Comparison of ENCODE assay signal across 28 mouse cellular contexts in the genomic region with DNA sequence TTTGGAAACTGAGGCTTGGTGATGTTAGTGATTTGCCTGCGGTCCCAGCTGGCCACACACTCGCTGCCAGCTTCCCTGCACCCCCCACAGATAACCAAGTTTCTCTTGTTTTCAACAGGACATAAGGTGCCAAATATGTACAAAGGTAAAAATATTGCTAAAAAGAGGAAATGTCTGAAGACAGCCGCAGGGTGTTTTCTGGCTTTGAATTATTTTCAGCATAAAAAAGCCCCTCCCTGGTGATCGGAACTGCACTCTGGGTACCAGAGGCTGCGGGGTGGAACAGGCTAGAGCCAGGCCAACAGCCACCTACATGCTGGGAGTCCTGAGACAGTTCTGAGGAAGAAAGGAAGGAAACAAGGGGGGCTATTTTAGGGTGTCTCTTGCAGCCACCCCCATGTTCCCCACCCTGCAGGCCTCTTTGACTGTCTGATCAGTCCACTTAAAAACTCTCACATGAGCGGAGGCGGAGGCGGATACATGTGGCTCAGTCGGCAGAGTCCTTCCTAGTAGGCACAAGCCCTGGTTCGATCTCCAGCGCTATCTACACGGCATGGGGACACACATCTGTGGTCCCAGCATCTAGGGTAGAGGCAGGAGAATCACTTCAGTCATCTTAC. TPM values are rescaled to one million over a fixed set of nuclear protein-coding genes. Genes with fewer than 3 reads are reported as not detected.
DNase-seq lines count a peak whose midpoint lies in the region; ATAC-seq lines count a peak whose summit lies in the region.
"Had no signal": no experiment of that assay in that cellular context is flagged by ENCODE, and none has a peak within 500 bp of the region (broad histone marks: within the 10 kb centered on the region; RNA-seq: fewer than 3 reads in every experiment).

No protein-coding gene starts in this region.

- DNase-seq in heart, adult 11 months, result peak; percentile 86
- no peak for DNase-seq in heart, postnatal 36 days
- DNase-seq in A20 (ENCODE audit: low read depth, low spot score), result peak; percentile 91
- peak; percentile 90 to 91 for DNase-seq in spleen, postnatal 36 days (ENCODE audit: low spot score in 2 of 2)
- DNase-seq in adrenal gland, postnatal 36 days, result no peak
- DNase-seq: adrenal gland, postnatal 25 days; cerebellum, adult 2 months; cerebellum, postnatal 14 days; forebrain, postnatal 0 days; heart, postnatal 10 days; kidney, adult 8-10 months; kidney, postnatal 10 days; lung, embryonic 14.5 days; lung, postnatal 4 days had no signal

- H3K9me3 ChIP-seq in liver, embryonic 12.5 days (replicated peaks), result no peaks in the 10 kb centered on the region
- H3K9me3 ChIP-seq: heart, embryonic 13.5 days; intestine, embryonic 15.5 days; limb, embryonic 10.5 days; limb, embryonic 15.5 days; megakaryocyte, embryonic 14.5 days; midbrain, embryonic 12.5 days; neural tube, embryonic 13.5 days; stomach, embryonic 15.5 days had no signal

- no peaks in the 10 kb centered on the region for H3K4me1 ChIP-seq in liver, embryonic 12.5 days
- H3K4me1 ChIP-seq: heart, embryonic 13.5 days; intestine, embryonic 15.5 days; midbrain, embryonic 12.5 days; neural tube, embryonic 13.5 days; stomach, embryonic 15.5 days had no signal

- H3K36me3 ChIP-seq in liver, embryonic 12.5 days, result no peaks in the 10 kb centered on the region
- H3K36me3 ChIP-seq: heart, embryonic 13.5 days; intestine, embryonic 15.5 days; limb, embryonic 10.5 days; limb, embryonic 15.5 days; midbrain, embryonic 12.5 days; neural tube, embryonic 13.5 days; stomach, embryonic 15.5 days had no signal

- no peak overlapping the region for H3K4me3 ChIP-seq in liver, embryonic 12.5 days
- H3K4me3 ChIP-seq: erythroblast, embryonic 14.5 days; heart, embryonic 13.5 days; intestine, embryonic 15.5 days; limb, embryonic 10.5 days; limb, embryonic 15.5 days; megakaryocyte, embryonic 14.5 days; midbrain, embryonic 12.5 days; neural tube, embryonic 13.5 days; stomach, embryonic 15.5 days had no signal

- no peaks in the 10 kb centered on the region; the same call in 1 of the 2 replicates for H3K27me3 ChIP-seq in liver, embryonic 12.5 days (replicated peaks)
- H3K27me3 ChIP-seq: heart, embryonic 13.5 days; intestine, embryonic 15.5 days; limb, embryonic 15.5 days; midbrain, embryonic 12.5 days; neural tube, embryonic 13.5 days; stomach, embryonic 15.5 days had no signal

- no peak overlapping the region for H3K27ac ChIP-seq in liver, embryonic 12.5 days
- H3K27ac ChIP-seq: heart, embryonic 13.5 days; hindbrain, postnatal 0 days; intestine, embryonic 15.5 days; limb, embryonic 10.5 days; limb, embryonic 15.5 days; liver, embryonic 14.5 days; midbrain, embryonic 12.5 days; neural tube, embryonic 13.5 days; stomach, embryonic 15.5 days had no signal

- WGBS in liver, embryonic 12.5 days (ENCODE audit: insufficient replicate concordance), result 72% methylated on average over 12 of the region's 12 CpGs

- intact Hi-C loops in heart, postnatal 36 days (cut with DNase I), result no loop called here

- no peak overlapping the region for H3K9ac ChIP-seq in liver, embryonic 12.5 days
- H3K9ac ChIP-seq: forebrain, postnatal 0 days; heart, embryonic 13.5 days; intestine, embryonic 15.5 days; limb, embryonic 15.5 days; liver, embryonic 14.5 days; lung, embryonic 14.5 days; midbrain, embryonic 12.5 days; neural tube, embryonic 13.5 days; stomach, embryonic 15.5 days had no signal

- 0 out of 2 replicates have a peak, but pooled peaks have one; percentile 16 for ATAC-seq in monocyte, adult 5-6 weeks (replicated peaks; ENCODE audit: insufficient number of reproducible peaks, low FRiP score, low TSS enrichment, poor library complexity, severe bottlenecking)
- no peak for ATAC-seq in liver, embryonic 12.5 days
- ATAC-seq: forebrain, postnatal 0 days; hindbrain, postnatal 0 days; intestine, embryonic 15.5 days had no signal

- no peak overlapping the region for H3K4me2 ChIP-seq in liver, embryonic 12.5 days
- H3K4me2 ChIP-seq: heart, embryonic 13.5 days; intestine, embryonic 15.5 days; limb, embryonic 15.5 days; lung, embryonic 14.5 days; midbrain, embryonic 12.5 days; neural tube, embryonic 13.5 days; stomach, embryonic 15.5 days had no signal

RNA-seq across cellular contexts. Expression of a gene that starts 26.8 kb away (rescaled TPM):
- total RNA-seq in heart, postnatal 36 days (2021), result 10 to 100 TPM; 37.1 to 37.6 TPM
- total RNA-seq in monocyte, adult 5-6 weeks (2017), result 4.7 to 11.4 TPM (median 10.3 TPM) in 3 replicates
- 7.6 and 7.8 TPM in 2 replicates for polyA plus RNA-seq in liver, embryonic 12.5 days (2016; fragmentation: Nextera tagmentation; extraction: Ambion mirVana)
- 10 to 100 TPM; 21.0 to 22.4 TPM for total RNA-seq in adrenal gland, postnatal 36 days (2021)

RNA-seq across cellular contexts. Expression of a gene that starts 29.1 kb away (rescaled TPM):
- total RNA-seq in heart, postnatal 36 days (2021), result 10 to 100 TPM; 52.8 TPM
- 14.0 to 27.1 TPM (median 19.1 TPM) in 3 replicates for total RNA-seq in monocyte, adult 5-6 weeks (2017)
- 15.7 and 17.3 TPM in 2 replicates for polyA plus RNA-seq in liver, embryonic 12.5 days (2016; fragmentation: Nextera tagmentation; extraction: Ambion mirVana)
- 10 to 100 TPM; 37.4 to 46.9 TPM for total RNA-seq in adrenal gland, postnatal 36 days (2021)

RNA-seq across cellular contexts. Expression of a gene that starts 36.2 kb away (rescaled TPM):
- total RNA-seq in heart, postnatal 36 days (2021), result 1 to 10 TPM in 1 of 2 experiments, under 1 TPM in 1; 0.72 to 1.2 TPM
- 8.5 to 13.2 TPM (median 12.3 TPM) in 3 replicates for total RNA-seq in monocyte, adult 5-6 weeks (2017)
- polyA plus RNA-seq in liver, embryonic 12.5 days (2016; fragmentation: Nextera tagmentation; extraction: Ambion mirVana), result 0.13 TPM in 1 of 2 replicates, not detected in the other
- 1 to 10 TPM; 1.7 TPM for total RNA-seq in adrenal gland, postnatal 36 days (2021)
- total RNA-seq: forebrain, postnatal 0 days; hindbrain, postnatal 0 days; left cerebral cortex, postnatal 10 days had no signal
- polyA plus RNA-seq: erythroblast, embryonic 14.5 days had no signal

Comparison
In these comparisons a context has a peak if more than half of its experiments do, and no peak if none do; other contexts are left out.
1. DNase-seq: peak in heart, adult 11 months (single experiment), A20 (single experiment) and spleen, postnatal 36 days (2 of 2); none in heart, postnatal 36 days (0 of 2) and adrenal gland, postnatal 36 days (0 of 2).